Mouse (Mus musculus) lung, embryonic 16.5 days (tissue): Measurements from ENCODE around the gene Car14. TPM values are rescaled to one million over a fixed set of nuclear protein-coding genes. Genes with fewer than 3 reads are reported as not detected.
"Not testable (repeated sequence)": the region's sequence is repeated elsewhere in the genome, so short reads cannot be mapped to it uniquely, and the experiment has no call there.

ENCODE experiments used
- ATAC-seq: fragments of 200-750 bp; cut with Nextera tagmentation; 2 replicates; pipeline ENCODE4 v1.8.0; 2017; ENCODE audit warnings: low read depth, mild to moderate bottlenecking, moderate library complexity
- H3K27ac ChIP-seq: fragments of 300-500 bp; sonication (generic); 2 replicates; pipeline ENCODE4 v1.5.1; 2014; ENCODE audit warnings: mild to moderate bottlenecking, control low read depth, low read length
- H3K27me3 ChIP-seq: fragments of 300-500 bp; sonication (generic); 2 replicates; pipeline ENCODE4 v1.6.1; 2014; ENCODE audit warnings: low read depth, low read length, mixed read lengths; ENCODE audit not compliant: control insufficient read depth, insufficient read depth
- H3K36me3 ChIP-seq: fragments of 300-500 bp; sonication (generic); 2 replicates; pipeline ENCODE4 v1.6.1; 2014; ENCODE audit warnings: low read length; ENCODE audit not compliant: control insufficient read depth, insufficient read depth
- H3K4me1 ChIP-seq: fragments of 300-500 bp; sonication (generic); replicated peaks from 2 replicates; pipeline ENCODE4 v1.6.1; 2014; ENCODE audit warnings: low read length, mixed read lengths; ENCODE audit not compliant: control insufficient read depth, insufficient read depth
- H3K4me2 ChIP-seq: fragments of 300-500 bp; sonication (generic); 2 replicates; pipeline ENCODE4 v1.6.1; 2014; ENCODE audit warnings: low read depth, low read length, control low read depth
- H3K4me3 ChIP-seq: fragments of 300-500 bp; sonication (generic); 2 replicates; pipeline ENCODE4 v1.5.1; 2014; ENCODE audit warnings: mild to moderate bottlenecking, low read length, control low read depth
- H3K9ac ChIP-seq: fragments of 300-500 bp; sonication (generic); 2 replicates; pipeline ENCODE4 v1.6.1; 2014; ENCODE audit warnings: low read length, control low read depth
- H3K9me3 ChIP-seq: fragments of 300-500 bp; sonication (generic); 2 replicates; pipeline ENCODE4 v1.6.1; 2016; ENCODE audit warnings: low read length; ENCODE audit not compliant: control insufficient read depth
- WGBS: fragments of 180-500 bp; shearing (Covaris S2); extraction: QIAGEN DNeasy Blood & Tissue Kit; methylation state at CpG from one replicate; pipeline ENCODE4 v1.1.7; 2014; 5-methylcytosine and 5-hydroxymethylcytosine counted together
- polyA plus RNA-seq: library from polyadenylated mRNA; unstranded; fragments of >200 nt; fragmentation: Nextera tagmentation; extraction: Ambion mirVana; gene quantifications from 2 replicates; pipeline ENCODE4 v1.2.1, GENCODE M21; 2015

Gene Car14
- polyA plus RNA-seq, 1 experiment from 2014 or later = 13.0 TPM

- Histone ChIP-seq H3K36me3 (peaks cover 28% of the 10 kb centered on the region), H3K4me1 (peaks cover 9% of the 10 kb centered on the region), H3K4me2 (no peak overlapping the region), H3K9me3 (no peaks in the 10 kb centered on the region), H3K27me3 (no peaks in the 10 kb centered on the region), H3K4me3 (no peak overlapping the region), H3K9ac (no peak overlapping the region), H3K27ac (no peak overlapping the region)
- WGBS = 91% methylated on average over 2 of the region's 2 CpGs
- no peak for ATAC-seq
Observed at GRCm38 (mm10) chr3:95867408-95867807, 37.1 kb downstream of the Car14 start.

GRCm38 (mm10) chr3:95866071-95866470 lies 38.4 kb downstream of the Car14 start:
- Histone ChIP-seq H3K4me3 (no peak overlapping the region), H3K9me3 (no peaks in the 10 kb centered on the region), H3K36me3 (peaks cover 28% of the 10 kb centered on the region), H3K4me2 (no peak overlapping the region), H3K27me3 (no peaks in the 10 kb centered on the region), H3K9ac (no peak overlapping the region), H3K27ac (no peak overlapping the region), H3K4me1 (peaks cover 4% of the 10 kb centered on the region)
- no peak for ATAC-seq
- WGBS = 85% methylated on average over 5 of the region's 5 CpGs

GRCm38 (mm10) chr3:95865571-95865970 lies 38.9 kb downstream of the Car14 start:
- Histone ChIP-seq H3K9ac (no peak overlapping the region), H3K27ac (no peak overlapping the region), H3K27me3 (no peaks in the 10 kb centered on the region), H3K4me2 (no peak overlapping the region), H3K36me3 (peaks cover 28% of the 10 kb centered on the region), H3K4me3 (no peak overlapping the region), H3K4me1 (peaks cover 3% of the 10 kb centered on the region), H3K9me3 (no peaks in the 10 kb centered on the region)
- 87% methylated on average over 20 of the region's 20 CpGs for WGBS
- ATAC-seq = no peak

- Histone ChIP-seq H3K27ac (no peak overlapping the region), H3K9ac (no peak overlapping the region), H3K4me1 (no peaks in the 10 kb centered on the region), H3K9me3 (no peaks in the 10 kb centered on the region), H3K27me3 (no peaks in the 10 kb centered on the region), H3K4me2 (no peak overlapping the region), H3K4me3 (no peak overlapping the region), H3K36me3 (peaks cover 28% of the 10 kb centered on the region)
- 82% methylated on average over 5 of the region's 5 CpGs for WGBS
- ATAC-seq = no peak
Observed at GRCm38 (mm10) chr3:95865050-95865449, 39.4 kb downstream of the Car14 start.

GRCm38 (mm10) chr3:95863578-95863977 lies 40.9 kb downstream of the Car14 start:
- WGBS = 62% methylated on average over 7 of the region's 7 CpGs
- H3K27ac ChIP-seq = no peak overlapping the region
- no peak for ATAC-seq
- H3K4me1 ChIP-seq = no peaks in the 10 kb centered on the region
- H3K4me2 ChIP-seq = no peak overlapping the region
- no peaks in the 10 kb centered on the region for H3K27me3 ChIP-seq
- peaks cover 24% of the 10 kb centered on the region for H3K36me3 ChIP-seq
- no peaks in the 10 kb centered on the region for H3K9me3 ChIP-seq
- H3K4me3 ChIP-seq = no peak overlapping the region
- no peak overlapping the region for H3K9ac ChIP-seq

- Histone ChIP-seq H3K36me3 (peaks cover 14% of the 10 kb centered on the region), H3K9me3 (no peaks in the 10 kb centered on the region), H3K27me3 (no peaks in the 10 kb centered on the region), H3K27ac (no peak overlapping the region), H3K4me1 (no peaks in the 10 kb centered on the region), H3K4me3 (no peak overlapping the region), H3K9ac (no peak overlapping the region), H3K4me2 (no peak overlapping the region)
- WGBS = 41% methylated on average over 2 of the region's 2 CpGs
- peak; percentile 73 for ATAC-seq
Observed at GRCm38 (mm10) chr3:95861796-95862195, 42.7 kb downstream of the Car14 start.

GRCm38 (mm10) chr3:95861216-95861615 lies 43.3 kb downstream of the Car14 start:
- Histone ChIP-seq H3K9ac (no peak overlapping the region), H3K4me2 (no peak overlapping the region), H3K4me1 (peaks cover under 1% of the 10 kb centered on the region; the same call in 1 of the 2 replicates), H3K36me3 (peaks cover 14% of the 10 kb centered on the region), H3K4me3 (no peak overlapping the region), H3K9me3 (no peaks in the 10 kb centered on the region), H3K27ac (no peak overlapping the region), H3K27me3 (no peaks in the 10 kb centered on the region)
- no peak for ATAC-seq
- 71% methylated on average over 10 of the region's 10 CpGs for WGBS

GRCm38 (mm10) chr3:95860323-95860722 lies 44.2 kb downstream of the Car14 start:
- ATAC-seq = no peak
- H3K36me3 ChIP-seq = peaks cover 11% of the 10 kb centered on the region
- 70% methylated on average over 3 of the region's 3 CpGs for WGBS

GRCm38 (mm10) chr3:95858278-95858677 lies 46.2 kb downstream of the Car14 start:
- not testable (repeated sequence) for H3K27ac ChIP-seq, H3K36me3 ChIP-seq, H3K4me2 ChIP-seq, H3K9me3 ChIP-seq, H3K27me3 ChIP-seq, H3K9ac ChIP-seq, ATAC-seq, H3K4me3 ChIP-seq, H3K4me1 ChIP-seq
- WGBS = 81% methylated on average over 3 of the region's 3 CpGs

More at GRCm38 (mm10) chr3:95860323-95860722, 44.2 kb downstream of the Car14 start:
- Histone ChIP-seq H3K27ac (no peak overlapping the region), H3K4me3 (no peak overlapping the region), H3K27me3 (no peaks in the 10 kb centered on the region), H3K9ac (no peak overlapping the region), H3K4me1 (peaks cover 2% of the 10 kb centered on the region; the same call in 1 of the 2 replicates), H3K4me2 (no peak overlapping the region), H3K9me3 (no peaks in the 10 kb centered on the region)

GRCm38 (mm10) chr3:95857050-95857449 lies 47.4 kb downstream of the Car14 start:
- not testable (repeated sequence) for H3K36me3 ChIP-seq, ATAC-seq, H3K9me3 ChIP-seq, H3K9ac ChIP-seq, H3K27me3 ChIP-seq, H3K4me2 ChIP-seq, H3K4me1 ChIP-seq, H3K27ac ChIP-seq, H3K4me3 ChIP-seq
- 73% methylated on average over 1 of the region's 1 CpGs for WGBS
